Mouse (Mus musculus) thymus, adult 2 months (tissue): ENCODE measurements around the gene Hnrnpul1.
"Not testable (repeated sequence)": the region's sequence is repeated elsewhere in the genome, so short reads cannot be mapped to it uniquely, and the experiment has no call there.

Experiments used
- CTCF ChIP-seq: fragments of 200-500 bp; IDR thresholded peaks from 2 replicates; pipeline ENCODE4 v1.5.1; 2012; ENCODE audit warnings: mild to moderate bottlenecking, control low read depth, low read length, moderate library complexity, borderline replicate concordance; ENCODE audit not compliant: control insufficient read depth, poor library complexity, insufficient read depth; ENCODE audit errors: extremely low read depth
- POLR2A ChIP-seq: fragments of 200-500 bp; IDR thresholded peaks from 2 replicates; pipeline ENCODE4 v1.6.1; 2012; ENCODE audit warnings: mild to moderate bottlenecking, low read length, control low read depth, moderate library complexity; ENCODE audit not compliant: control insufficient read depth, poor library complexity, insufficient read depth; ENCODE audit errors: extremely low read depth

DNA sequence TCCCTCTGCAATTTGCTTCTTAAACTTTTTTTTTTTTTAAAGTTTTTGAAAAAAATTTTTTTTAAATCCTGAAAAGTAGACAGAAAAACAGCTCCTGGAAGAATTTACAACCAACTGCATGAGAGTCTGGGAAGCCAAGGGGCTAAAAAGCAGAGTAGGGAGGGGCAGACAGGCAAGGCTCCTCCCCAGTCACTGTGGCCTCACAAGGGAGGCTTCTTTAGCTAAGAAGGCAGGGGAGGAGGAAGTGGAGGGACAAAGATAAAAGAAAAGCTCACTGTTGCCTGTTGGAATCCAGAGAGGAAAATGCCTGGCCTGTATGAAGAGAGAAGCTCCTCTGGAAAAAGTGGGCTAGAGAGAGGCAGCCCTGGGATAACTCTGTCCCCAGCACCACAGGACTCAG, 32.8 kb downstream of the Hnrnpul1 start:
- TF ChIP-seq CTCF, POLR2A: not testable (repeated sequence)
